Mouse (Mus musculus) lung, embryonic 16.5 days (tissue): ENCODE results near the gene Znhit1. TPM values are rescaled to one million over a fixed set of nuclear protein-coding genes. Genes with fewer than 3 reads are reported as not detected.
A peak's percentile ranks its signal among the peaks of the same experiment; 100 is the strongest.

Experiments
- ATAC-seq: fragments of 200-750 bp; cut with Nextera tagmentation; 2 replicates; pipeline ENCODE4 v1.8.0; 2017; ENCODE audit warnings: low read depth, mild to moderate bottlenecking, moderate library complexity
- H3K27ac ChIP-seq: fragments of 300-500 bp; sonication (generic); 2 replicates; pipeline ENCODE4 v1.5.1; 2014; ENCODE audit warnings: mild to moderate bottlenecking, control low read depth, low read length
- H3K27me3 ChIP-seq: fragments of 300-500 bp; sonication (generic); 2 replicates; pipeline ENCODE4 v1.6.1; 2014; ENCODE audit warnings: low read depth, low read length, mixed read lengths; ENCODE audit not compliant: control insufficient read depth, insufficient read depth
- H3K36me3 ChIP-seq: fragments of 300-500 bp; sonication (generic); 2 replicates; pipeline ENCODE4 v1.6.1; 2014; ENCODE audit warnings: low read length; ENCODE audit not compliant: control insufficient read depth, insufficient read depth
- H3K4me1 ChIP-seq: fragments of 300-500 bp; sonication (generic); replicated peaks from 2 replicates; pipeline ENCODE4 v1.6.1; 2014; ENCODE audit warnings: low read length, mixed read lengths; ENCODE audit not compliant: control insufficient read depth, insufficient read depth
- H3K4me2 ChIP-seq: fragments of 300-500 bp; sonication (generic); 2 replicates; pipeline ENCODE4 v1.6.1; 2014; ENCODE audit warnings: low read depth, low read length, control low read depth
- H3K4me3 ChIP-seq: fragments of 300-500 bp; sonication (generic); 2 replicates; pipeline ENCODE4 v1.5.1; 2014; ENCODE audit warnings: mild to moderate bottlenecking, low read length, control low read depth
- H3K9ac ChIP-seq: fragments of 300-500 bp; sonication (generic); 2 replicates; pipeline ENCODE4 v1.6.1; 2014; ENCODE audit warnings: low read length, control low read depth
- H3K9me3 ChIP-seq: fragments of 300-500 bp; sonication (generic); 2 replicates; pipeline ENCODE4 v1.6.1; 2016; ENCODE audit warnings: low read length; ENCODE audit not compliant: control insufficient read depth
- WGBS: fragments of 180-500 bp; shearing (Covaris S2); extraction: QIAGEN DNeasy Blood & Tissue Kit; methylation state at CpG from one replicate; pipeline ENCODE4 v1.1.7; 2014; 5-methylcytosine and 5-hydroxymethylcytosine counted together
- polyA plus RNA-seq: library from polyadenylated mRNA; unstranded; fragments of >200 nt; fragmentation: Nextera tagmentation; extraction: Ambion mirVana; gene quantifications from 2 replicates; pipeline ENCODE4 v1.2.1, GENCODE M21; 2015

Znhit1 gene
- polyA plus RNA-seq, 1 experiment from 2014 or later = 113 TPM

GRCm38 (mm10) chr5:136999449-136999848 is 11.6 kb upstream of the Znhit1 start:
- no peak for ATAC-seq
- Histone ChIP-seq H3K4me3 (no peak overlapping the region), H3K27me3 (no peaks in the 10 kb centered on the region), H3K9ac (no peak overlapping the region), H3K4me1 (peaks cover 3% of the 10 kb centered on the region; the same call in 1 of the 2 replicates), H3K36me3 (peaks cover 8% of the 10 kb centered on the region), H3K4me2 (no peak overlapping the region), H3K9me3 (no peaks in the 10 kb centered on the region), H3K27ac (no peak overlapping the region)
- 59% methylated on average over 4 of the region's 5 CpGs for WGBS

DNA sequence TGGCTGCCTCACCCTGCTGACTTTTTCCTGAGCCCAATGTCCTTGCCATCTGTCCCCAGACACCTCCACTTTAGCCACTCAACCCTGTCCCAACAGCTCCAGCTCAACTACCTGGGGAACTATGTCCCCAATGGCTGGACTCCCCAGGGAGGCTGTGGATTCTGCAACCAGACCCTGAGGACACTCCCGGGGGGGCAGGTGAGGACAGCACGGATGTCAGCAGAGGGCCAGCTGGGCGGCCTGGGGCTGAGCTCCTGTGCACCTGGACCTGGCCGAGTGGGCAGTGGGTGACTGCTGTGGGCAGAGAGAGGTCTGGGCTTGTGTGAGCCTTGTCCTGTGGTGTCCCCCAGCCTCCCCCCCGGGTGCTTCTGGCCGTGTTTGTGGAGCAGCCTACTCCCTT is 2.0 kb upstream of the Znhit1 start:
- no peak overlapping the region for H3K4me2 ChIP-seq
- no peaks in the 10 kb centered on the region for H3K27me3 ChIP-seq
- peaks cover 39% of the 10 kb centered on the region for H3K36me3 ChIP-seq
- WGBS = 89% methylated on average over 6 of the region's 6 CpGs
- H3K27ac ChIP-seq = no peak overlapping the region
- H3K9me3 ChIP-seq = no peaks in the 10 kb centered on the region
- H3K4me3 ChIP-seq = no peak overlapping the region
- ATAC-seq = no peak
- peaks cover 12% of the 10 kb centered on the region for H3K4me1 ChIP-seq
- no peak overlapping the region for H3K9ac ChIP-seq

GRCm38 (mm10) chr5:136988420-136988819 is 599 bp upstream of the Znhit1 start:
- H3K36me3 ChIP-seq = peaks cover 31% of the 10 kb centered on the region
- H3K9ac ChIP-seq = peak overlapping the region; percentile 95
- H3K4me1 ChIP-seq = peaks cover 12% of the 10 kb centered on the region
- no peaks in the 10 kb centered on the region for H3K27me3 ChIP-seq
- ATAC-seq = no peak
- H3K4me3 ChIP-seq = peak overlapping the region; percentile 84
- 44% methylated on average over 5 of the region's 7 CpGs for WGBS
- H3K4me2 ChIP-seq = peak overlapping the region; percentile 80
- H3K9me3 ChIP-seq = no peaks in the 10 kb centered on the region
- H3K27ac ChIP-seq = no peak overlapping the region; the same call in 1 of the 2 replicates

DNA sequence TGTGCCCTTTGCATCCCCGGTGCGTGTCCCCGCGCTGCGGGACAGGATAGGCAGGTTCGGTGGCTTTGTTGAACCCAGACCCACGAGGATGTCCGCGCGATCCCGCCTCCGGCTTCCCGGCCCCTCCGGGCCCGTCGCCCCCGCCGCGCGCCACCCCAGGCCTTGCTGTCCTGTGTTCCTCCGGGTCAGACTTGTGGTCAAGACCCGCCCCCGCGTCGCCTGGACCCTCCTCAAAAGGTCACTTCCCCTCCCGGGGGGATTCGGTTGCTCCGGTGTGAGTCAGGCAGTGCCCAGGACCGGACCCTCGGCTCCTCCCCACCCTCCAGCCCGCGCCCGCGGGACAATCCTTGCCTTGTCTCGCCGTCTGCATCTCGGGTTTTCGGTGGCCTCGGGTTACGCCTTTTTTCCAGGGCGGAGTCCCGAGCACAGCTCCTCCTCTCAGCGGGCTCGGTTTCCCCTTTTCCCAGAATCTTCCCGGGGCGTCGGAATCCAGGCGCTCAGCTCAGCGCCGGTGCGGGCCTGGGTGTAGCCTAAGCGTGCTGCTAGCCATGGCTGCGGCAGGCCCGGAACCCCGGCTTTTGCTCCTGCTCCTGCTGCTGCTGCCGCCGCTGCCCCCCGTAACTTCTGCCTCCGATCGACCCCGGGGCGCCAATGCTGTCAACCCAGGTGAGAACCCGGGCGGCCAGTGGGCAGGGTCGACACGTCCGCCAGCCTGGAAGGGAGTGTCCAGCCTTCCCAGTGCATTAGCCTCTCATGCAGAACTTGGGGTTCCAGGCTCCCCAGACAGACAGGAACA is 485 bp downstream of the Znhit1 start:
- peak overlapping the region; percentile 84 for H3K4me3 ChIP-seq

GRCm38 (mm10) chr5:136986695-136987137 is 1.1 kb downstream of the Znhit1 start, which contains the start of gene Plod3:
Gene Plod3 (plus strand): TSS chr5:136987019.
- H3K9me3 ChIP-seq = no peaks in the 10 kb centered on the region
- no peaks in the 10 kb centered on the region for H3K27me3 ChIP-seq
- H3K4me3 ChIP-seq = peak within 1 kb of the TSS; percentile 84
- H3K4me1 ChIP-seq = peaks cover 12% of the 10 kb centered on the region
- WGBS = under 1% methylated on average over 26 of the region's 26 CpGs
- ATAC-seq = peak; percentile 95
- H3K9ac ChIP-seq = peak within 1 kb of the TSS; percentile 95
- peak within 1 kb of the TSS; percentile 95 for H3K27ac ChIP-seq
- peak within 1 kb of the TSS; percentile 80 for H3K4me2 ChIP-seq
- H3K36me3 ChIP-seq = peaks cover 21% of the 10 kb centered on the region

More for the DNA sequence above, 485 bp downstream of the Znhit1 start:
- ATAC-seq = peak; percentile 67
- Histone ChIP-seq H3K27ac (peak overlapping the region; percentile 95), H3K4me1 (peaks cover 12% of the 10 kb centered on the region), H3K9me3 (no peaks in the 10 kb centered on the region), H3K27me3 (no peaks in the 10 kb centered on the region), H3K9ac (peak overlapping the region; percentile 95), H3K4me2 (peak overlapping the region; percentile 80), H3K36me3 (peaks cover 22% of the 10 kb centered on the region)
- under 1% methylated on average over 65 of the region's 67 CpGs for WGBS

DNA sequence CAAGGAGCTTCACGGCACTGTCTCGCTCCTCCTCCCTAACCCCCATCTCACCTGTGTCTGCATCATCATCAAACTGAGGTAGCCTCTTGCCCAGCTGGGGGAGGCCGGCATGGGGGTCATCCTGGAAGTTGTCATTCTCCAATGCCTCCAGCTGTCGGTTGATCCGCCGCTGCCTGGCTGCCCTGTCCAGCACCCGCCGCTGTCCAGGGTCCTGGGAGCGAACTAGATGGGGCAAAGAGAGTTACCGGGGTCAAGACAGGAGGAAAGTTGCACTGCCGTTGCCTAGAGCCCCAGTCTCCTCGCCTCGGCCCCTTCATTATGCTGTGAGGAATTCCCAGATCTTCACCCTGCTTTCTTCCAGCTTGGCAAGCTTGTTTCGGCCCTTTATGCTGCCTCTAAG is 3.0 kb downstream of the Znhit1 start:
- H3K27ac ChIP-seq = no peak overlapping the region
- WGBS = 48% methylated on average over 14 of the region's 14 CpGs
- no peak overlapping the region for H3K4me2 ChIP-seq
- H3K36me3 ChIP-seq = peaks cover 9% of the 10 kb centered on the region; the same call in 1 of the 2 replicates
- H3K9me3 ChIP-seq = no peaks in the 10 kb centered on the region
- no peak overlapping the region for H3K9ac ChIP-seq
- peaks cover 12% of the 10 kb centered on the region for H3K4me1 ChIP-seq
- ATAC-seq = no peak
- H3K27me3 ChIP-seq = no peaks in the 10 kb centered on the region
- H3K4me3 ChIP-seq = no peak overlapping the region

DNA sequence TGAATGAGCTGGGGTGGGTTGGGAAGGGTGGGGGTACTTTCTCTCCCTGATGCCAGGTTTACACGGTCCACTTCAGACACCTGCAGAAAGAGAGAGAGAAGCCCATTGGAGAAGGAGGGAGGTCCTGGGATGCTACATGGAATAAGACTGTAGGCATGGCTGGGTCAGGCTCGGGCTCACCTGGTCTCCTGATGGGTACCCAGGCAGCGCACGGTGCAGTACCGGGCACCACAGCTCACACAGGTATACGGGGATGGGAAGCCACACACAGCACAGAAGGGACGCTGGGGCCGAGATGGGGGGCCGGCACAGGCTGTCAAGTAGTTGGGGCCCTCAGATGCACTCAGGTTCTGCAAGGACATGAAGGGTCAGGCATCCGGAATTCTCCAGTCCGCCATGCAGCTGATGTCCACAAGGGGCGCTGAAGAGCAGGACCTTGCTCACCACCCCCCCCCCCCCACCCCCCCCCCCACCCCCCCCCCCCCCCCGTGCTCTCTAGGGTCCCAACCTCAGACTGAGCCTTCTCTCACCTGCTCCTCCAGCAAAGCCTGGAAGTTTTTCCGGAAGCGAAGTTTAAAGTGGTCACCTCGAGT is 5.4 kb downstream of the Znhit1 start:
- Histone ChIP-seq H3K27me3 (no peaks in the 10 kb centered on the region), H3K9ac (no peak overlapping the region), H3K36me3 (0 out of 2 replicates have a peak, but pooled peaks cover 9% of the 10 kb centered on the region), H3K4me3 (no peak overlapping the region), H3K4me2 (no peak overlapping the region), H3K9me3 (no peaks in the 10 kb centered on the region), H3K4me1 (peaks cover 4% of the 10 kb centered on the region; the same call in 1 of the 2 replicates), H3K27ac (no peak overlapping the region)
- 58% methylated on average over 12 of the region's 16 CpGs for WGBS
- no peak for ATAC-seq

- Histone ChIP-seq H3K4me1 (peaks cover 1% of the 10 kb centered on the region; the same call in 1 of the 2 replicates), H3K4me2 (no peak overlapping the region), H3K36me3 (0 out of 2 replicates have a peak, but pooled peaks cover 9% of the 10 kb centered on the region), H3K9me3 (no peaks in the 10 kb centered on the region), H3K27me3 (no peaks in the 10 kb centered on the region), H3K9ac (no peak overlapping the region), H3K4me3 (no peak overlapping the region), H3K27ac (no peak overlapping the region)
- no peak for ATAC-seq
- WGBS = 86% methylated on average over 8 of the region's 8 CpGs
These were observed 6.8 kb downstream of the Znhit1 start for GRCm38 (mm10) chr5:136980974-136981373.

GRCm38 (mm10) chr5:136979762-136980161 is 8.1 kb downstream of the Znhit1 start:
- no peaks in the 10 kb centered on the region for H3K27me3 ChIP-seq
- no peak overlapping the region for H3K4me3 ChIP-seq
- H3K36me3 ChIP-seq = 0 out of 2 replicates have a peak, but pooled peaks cover 9% of the 10 kb centered on the region
- ATAC-seq = no peak
- no peak overlapping the region for H3K27ac ChIP-seq
- H3K4me2 ChIP-seq = no peak overlapping the region
- H3K9me3 ChIP-seq = no peaks in the 10 kb centered on the region
- no peak overlapping the region for H3K9ac ChIP-seq
- H3K4me1 ChIP-seq = no peaks in the 10 kb centered on the region
- WGBS = 88% methylated on average over 2 of the region's 2 CpGs
